Mouse (Mus musculus) A20 (cell line): ENCODE measurements around the gene Aldh4a1.

Experiments
- DNase-seq: peaks from one replicate; pipeline ENCODE4 v3.0.0-alpha.2; 2011; ENCODE audit warnings: low read depth, low spot score

Aldh4a1 gene

GRCm38 (mm10) chr4:139589351-139590027 is 33.2 kb upstream of the Aldh4a1 start:
- no peak for DNase-seq

GRCm38 (mm10) chr4:139590446-139590845 is 32.2 kb upstream of the Aldh4a1 start:
- DNase-seq = no peak

- no peak for DNase-seq
Measured at GRCm38 (mm10) chr4:139592895-139593294, 29.8 kb upstream of the Aldh4a1 start.

GRCm38 (mm10) chr4:139593383-139593782 is 29.3 kb upstream of the Aldh4a1 start:
- no peak for DNase-seq

GRCm38 (mm10) chr4:139594062-139594461 is 28.6 kb upstream of the Aldh4a1 start:
- DNase-seq = no peak

- no peak for DNase-seq
Measured at GRCm38 (mm10) chr4:139596715-139597114, 26.0 kb upstream of the Aldh4a1 start.

GRCm38 (mm10) chr4:139597286-139598284 is 25.1 kb upstream of the Aldh4a1 start:
- no peak for DNase-seq

GRCm38 (mm10) chr4:139598356-139598755 is 24.3 kb upstream of the Aldh4a1 start:
- no peak for DNase-seq

- peak; percentile 26 for DNase-seq
Measured at GRCm38 (mm10) chr4:139598950-139599518, 23.6 kb upstream of the Aldh4a1 start.

- DNase-seq = no peak
Measured at GRCm38 (mm10) chr4:139601519-139602356, 20.9 kb upstream of the Aldh4a1 start.

- DNase-seq = peak; percentile 57
Measured at GRCm38 (mm10) chr4:139602357-139603244, 20.1 kb upstream of the Aldh4a1 start, which contains the start of gene Gm21969. TSS of gene Gm21969 (plus strand) at chr4:139603186.

GRCm38 (mm10) chr4:139605216-139605615 is 17.4 kb upstream of the Aldh4a1 start:
- DNase-seq = no peak

GRCm38 (mm10) chr4:139606732-139607131 is 15.9 kb upstream of the Aldh4a1 start:
- DNase-seq = no peak

GRCm38 (mm10) chr4:139608975-139609374 is 13.7 kb upstream of the Aldh4a1 start:
- DNase-seq = no peak

- no peak for DNase-seq
Measured at GRCm38 (mm10) chr4:139610954-139611353, 11.7 kb upstream of the Aldh4a1 start.

- DNase-seq = peak; percentile 74
Measured at GRCm38 (mm10) chr4:139611542-139611953, 11.1 kb upstream of the Aldh4a1 start.

- DNase-seq = peak; percentile 24
Measured at GRCm38 (mm10) chr4:139614524-139615260, 8.0 kb upstream of the Aldh4a1 start.

- peak; percentile 90 for DNase-seq
Measured at GRCm38 (mm10) chr4:139616276-139617000, 6.2 kb upstream of the Aldh4a1 start.

- DNase-seq = no peak
Measured at GRCm38 (mm10) chr4:139617001-139617364, 5.7 kb upstream of the Aldh4a1 start.
